Comparison of ENCODE assay signal across 25 mouse cellular contexts in the genomic region with DNA sequence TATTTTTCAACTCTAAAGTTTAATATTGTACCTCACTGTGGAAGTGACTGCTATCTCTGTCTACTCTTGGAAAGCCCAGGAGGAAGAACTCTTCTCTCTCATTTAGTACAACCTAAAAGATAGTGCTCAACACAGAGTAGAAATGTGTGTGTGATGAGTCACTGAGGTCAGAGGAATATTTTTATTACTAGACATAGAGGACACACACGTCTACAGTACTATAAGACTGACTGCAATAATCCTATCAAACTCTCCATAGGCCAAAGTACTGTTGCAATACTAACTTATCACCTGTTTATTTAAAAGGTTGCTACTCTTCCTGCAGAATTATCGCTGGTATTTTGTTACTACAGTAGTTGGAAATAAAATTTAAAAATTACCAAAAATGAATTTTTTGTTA. TPM values are rescaled to one million over a fixed set of nuclear protein-coding genes. Genes with fewer than 3 reads are reported as not detected.
"Had no signal": no experiment of that assay in that cellular context is flagged by ENCODE, and none has a peak within 500 bp of the region (broad histone marks: within the 10 kb centered on the region; RNA-seq: fewer than 3 reads in every experiment).

No protein-coding gene starts in this region.

- DNase-seq: left cerebral cortex, postnatal 4 days; liver, embryonic 13.5 days; midbrain, embryonic 14.5 days had no signal

- ATAC-seq: midbrain, embryonic 13.5 days; midbrain, embryonic 15.5 days; midbrain, embryonic 16.5 days had no signal

- H3K4me1 ChIP-seq: limb, embryonic 10.5 days; limb, embryonic 12.5 days; limb, embryonic 13.5 days; limb, embryonic 15.5 days; liver, embryonic 12.5 days; liver, embryonic 13.5 days; liver, embryonic 15.5 days; neural tube, embryonic 12.5 days had no signal

- H3K4me3 ChIP-seq: limb, embryonic 10.5 days; limb, embryonic 12.5 days; limb, embryonic 13.5 days; limb, embryonic 15.5 days; liver, embryonic 12.5 days; liver, embryonic 13.5 days; liver, embryonic 15.5 days; lung, embryonic 15.5 days; megakaryocyte, embryonic 14.5 days; midbrain, embryonic 10.5 days; midbrain, embryonic 12.5 days; midbrain, embryonic 13.5 days; midbrain, embryonic 15.5 days; myocyte; neural tube, embryonic 12.5 days; neural tube, embryonic 13.5 days had no signal

- H3K27me3 ChIP-seq: limb, embryonic 12.5 days; limb, embryonic 13.5 days; limb, embryonic 15.5 days; liver, embryonic 12.5 days; liver, embryonic 13.5 days; liver, embryonic 15.5 days; lung, embryonic 15.5 days; megakaryocyte, embryonic 14.5 days; midbrain, embryonic 13.5 days; midbrain, embryonic 15.5 days; neural tube, embryonic 12.5 days; neural tube, embryonic 13.5 days had no signal

- H3K9ac ChIP-seq: limb, embryonic 12.5 days; limb, embryonic 13.5 days; limb, embryonic 15.5 days; liver, embryonic 12.5 days; liver, embryonic 13.5 days; liver, embryonic 14.5 days; liver, embryonic 15.5 days; liver, postnatal 0 days; lung, embryonic 14.5 days; lung, embryonic 15.5 days; midbrain, embryonic 12.5 days; midbrain, embryonic 13.5 days; midbrain, embryonic 15.5 days; neural tube, embryonic 12.5 days; neural tube, embryonic 13.5 days had no signal

- H3K9me3 ChIP-seq: limb, embryonic 10.5 days; limb, embryonic 12.5 days; limb, embryonic 13.5 days; limb, embryonic 15.5 days; liver, embryonic 12.5 days; liver, embryonic 13.5 days; liver, embryonic 15.5 days; lung, embryonic 15.5 days; megakaryocyte, embryonic 14.5 days; midbrain, embryonic 10.5 days; midbrain, embryonic 12.5 days; midbrain, embryonic 13.5 days; midbrain, embryonic 15.5 days; neural tube, embryonic 12.5 days; neural tube, embryonic 13.5 days had no signal

- H3K27ac ChIP-seq: limb, embryonic 10.5 days; limb, embryonic 12.5 days; limb, embryonic 13.5 days; limb, embryonic 15.5 days; liver, embryonic 12.5 days; liver, embryonic 13.5 days; liver, embryonic 14.5 days; liver, embryonic 15.5 days; lung, embryonic 15.5 days; macrophage; midbrain, embryonic 10.5 days; midbrain, embryonic 12.5 days; midbrain, embryonic 13.5 days; midbrain, embryonic 15.5 days; neural tube, embryonic 12.5 days; neural tube, embryonic 13.5 days had no signal

- H3K4me2 ChIP-seq: limb, embryonic 12.5 days; limb, embryonic 13.5 days; limb, embryonic 15.5 days; liver, embryonic 11.5 days; liver, embryonic 12.5 days; liver, embryonic 13.5 days; liver, embryonic 15.5 days; lung, embryonic 14.5 days; lung, embryonic 15.5 days; midbrain, embryonic 11.5 days; midbrain, embryonic 12.5 days; midbrain, embryonic 13.5 days; midbrain, embryonic 15.5 days; neural tube, embryonic 12.5 days; neural tube, embryonic 13.5 days had no signal

RNA-seq across cellular contexts. Expression of a gene that starts 30.2 kb away (rescaled TPM):
- polyA plus RNA-seq: macrophage had no signal
